Mouse (Mus musculus): ENCODE results near the gene Mtor. TPM values are rescaled to one million over a fixed set of nuclear protein-coding genes. Genes with fewer than 3 reads are reported as not detected.

The Mtor gene
- polyA plus RNA-seq, 1 experiment from 2014 or later: 23.8 TPM

GRCm38 (mm10) chr4:148593996-148594395 lies 145.6 kb downstream of the Mtor start:
- no peak for ATAC-seq (replicated peaks)
- Histone ChIP-seq H3K9me3 (no peaks in the 10 kb centered on the region), H3K4me2 (no peak overlapping the region), H3K27me3 (replicated peaks) (no peaks in the 10 kb centered on the region), H3K36me3 (replicated peaks) (peaks cover 25% of the 10 kb centered on the region), H3K27ac (no peak overlapping the region), H3K9ac (no peak overlapping the region), H3K4me1 (peaks cover 18% of the 10 kb centered on the region), H3K4me3 (no peak overlapping the region)
- WGBS: 97% methylated on average over 11 of the region's 11 CpGs

DNA sequence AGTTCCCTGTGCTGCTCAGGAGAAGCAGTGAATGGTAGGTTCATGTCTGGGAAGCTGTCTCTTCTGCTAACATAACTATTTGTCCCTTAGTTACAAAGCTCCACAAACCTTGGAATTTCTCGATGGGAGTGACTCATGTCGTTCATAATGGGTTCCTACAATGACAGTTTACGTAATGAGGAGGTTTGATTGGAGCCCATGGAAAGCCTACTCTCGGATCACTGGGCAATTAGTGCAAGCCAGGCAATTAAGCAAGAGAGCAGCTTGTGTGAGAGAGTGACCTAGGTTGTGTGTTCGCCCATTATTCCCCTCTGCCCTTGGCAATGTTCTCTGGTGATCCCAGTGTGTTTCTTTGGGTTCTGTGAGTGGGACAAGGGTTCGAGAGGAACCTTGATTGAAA lies 147.5 kb downstream of the Mtor start:
- no peak for ATAC-seq (replicated peaks)
- no peak overlapping the region for H3K4me2 ChIP-seq
- H3K27ac ChIP-seq: no peak overlapping the region
- no peaks in the 10 kb centered on the region for H3K27me3 ChIP-seq (replicated peaks)
- H3K9ac ChIP-seq: no peak overlapping the region
- 86% methylated on average over 6 of the region's 6 CpGs for WGBS
- H3K9me3 ChIP-seq: no peaks in the 10 kb centered on the region
- H3K4me1 ChIP-seq: peaks cover 14% of the 10 kb centered on the region
- H3K36me3 ChIP-seq (replicated peaks): peaks cover 25% of the 10 kb centered on the region
- H3K4me3 ChIP-seq: no peak overlapping the region

GRCm38 (mm10) chr4:148596731-148597130 lies 148.3 kb downstream of the Mtor start:
- no peaks in the 10 kb centered on the region for H3K9me3 ChIP-seq
- peaks cover 25% of the 10 kb centered on the region for H3K36me3 ChIP-seq (replicated peaks)
- H3K27ac ChIP-seq: no peak overlapping the region
- H3K4me1 ChIP-seq: peaks cover 14% of the 10 kb centered on the region
- no peak for ATAC-seq (replicated peaks)
- H3K27me3 ChIP-seq (replicated peaks): no peaks in the 10 kb centered on the region
- 97% methylated on average over 3 of the region's 3 CpGs for WGBS
- no peak overlapping the region for H3K4me3 ChIP-seq
- H3K4me2 ChIP-seq: no peak overlapping the region
- H3K9ac ChIP-seq: no peak overlapping the region

- peaks cover 25% of the 10 kb centered on the region for H3K36me3 ChIP-seq (replicated peaks)
- 95% methylated on average over 12 of the region's 12 CpGs for WGBS
- no peaks in the 10 kb centered on the region for H3K4me1 ChIP-seq
These were observed 150.4 kb downstream of the Mtor start for GRCm38 (mm10) chr4:148598826-148599225.

DNA sequence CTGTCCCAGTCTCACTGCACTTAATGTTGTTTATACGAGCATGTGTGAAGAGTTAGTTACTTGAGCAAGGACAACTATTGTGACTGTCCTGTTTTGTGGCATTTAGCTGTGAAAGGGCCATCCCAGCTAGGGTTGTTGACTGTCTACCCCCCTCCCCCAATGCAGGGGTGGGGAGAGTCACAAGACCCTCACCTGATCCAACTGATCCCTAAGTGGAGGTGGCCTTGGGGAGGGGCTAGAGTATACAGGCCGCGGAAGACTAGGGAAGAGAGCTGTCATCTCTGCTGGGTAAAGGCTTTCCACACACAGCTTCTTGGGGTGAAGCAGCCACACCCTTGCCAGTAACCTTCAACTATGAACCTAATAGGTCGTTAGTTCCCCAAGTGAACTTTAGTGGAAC lies 151.9 kb downstream of the Mtor start:
- Histone ChIP-seq H3K4me3 (no peak overlapping the region), H3K27ac (no peak overlapping the region), H3K4me2 (no peak overlapping the region), H3K27me3 (replicated peaks) (no peaks in the 10 kb centered on the region), H3K9me3 (no peaks in the 10 kb centered on the region), H3K36me3 (replicated peaks) (peaks cover 10% of the 10 kb centered on the region), H3K9ac (no peak overlapping the region), H3K4me1 (no peaks in the 10 kb centered on the region)
- 91% methylated on average over 4 of the region's 4 CpGs for WGBS
- no peak for ATAC-seq (replicated peaks)

More at GRCm38 (mm10) chr4:148598826-148599225, 150.4 kb downstream of the Mtor start:
- Histone ChIP-seq H3K4me3 (no peak overlapping the region), H3K4me2 (no peak overlapping the region), H3K9me3 (no peaks in the 10 kb centered on the region), H3K27me3 (replicated peaks) (no peaks in the 10 kb centered on the region), H3K9ac (no peak overlapping the region), H3K27ac (no peak overlapping the region)
- no peak for ATAC-seq (replicated peaks)

DNA sequence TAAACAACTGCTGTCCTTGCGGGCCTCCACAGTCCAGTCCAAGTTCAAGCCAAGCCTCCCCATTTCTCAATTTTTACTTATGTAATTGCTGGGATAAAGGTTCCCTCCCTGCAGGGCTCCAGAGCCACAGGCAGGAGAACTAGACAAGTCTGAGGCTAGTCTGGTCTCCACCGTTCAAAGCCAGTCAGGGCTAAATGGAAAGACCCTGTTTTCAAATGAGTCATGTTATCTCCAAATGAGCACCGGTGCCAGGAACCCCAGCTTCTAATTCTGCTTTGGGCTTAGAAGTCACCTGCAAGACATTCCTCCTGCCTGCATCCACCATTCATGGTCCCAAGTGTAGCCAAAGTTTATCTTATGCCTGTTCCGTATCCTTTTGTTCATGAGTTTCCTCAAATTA lies 153.5 kb downstream of the Mtor start:
- Histone ChIP-seq H3K9me3 (no peaks in the 10 kb centered on the region), H3K4me3 (no peak overlapping the region), H3K9ac (no peak overlapping the region), H3K4me2 (no peak overlapping the region), H3K4me1 (no peaks in the 10 kb centered on the region), H3K36me3 (replicated peaks) (peaks cover 3% of the 10 kb centered on the region; the same call in 1 of the 2 replicates), H3K27me3 (replicated peaks) (no peaks in the 10 kb centered on the region), H3K27ac (no peak overlapping the region)
- ATAC-seq (replicated peaks): no peak
- WGBS: 89% methylated on average over 4 of the region's 4 CpGs

GRCm38 (mm10) chr4:148602357-148603120 lies 154.1 kb downstream of the Mtor start, which contains the start of gene Masp2:
Masp2 (plus strand) TSS chr4:148602554.
- ATAC-seq (replicated peaks): no peak
- H3K4me3 ChIP-seq: no peak within 1 kb of the TSS
- H3K4me2 ChIP-seq: no peak within 1 kb of the TSS
- WGBS: 94% methylated on average over 14 of the region's 14 CpGs
- H3K27ac ChIP-seq: no peak within 1 kb of the TSS
- H3K9ac ChIP-seq: no peak within 1 kb of the TSS
- no peaks in the 10 kb centered on the region for H3K27me3 ChIP-seq (replicated peaks)
- 0 out of 2 replicates have a peak, but pooled peaks cover 3% of the 10 kb centered on the region for H3K36me3 ChIP-seq (replicated peaks)
- H3K9me3 ChIP-seq: no peaks in the 10 kb centered on the region
- no peaks in the 10 kb centered on the region for H3K4me1 ChIP-seq

GRCm38 (mm10) chr4:148603376-148604139 lies 155.1 kb downstream of the Mtor start:
- Histone ChIP-seq H3K36me3 (replicated peaks) (0 out of 2 replicates have a peak, but pooled peaks cover 3% of the 10 kb centered on the region), H3K9me3 (no peaks in the 10 kb centered on the region), H3K9ac (no peak overlapping the region), H3K4me3 (no peak overlapping the region), H3K27me3 (replicated peaks) (no peaks in the 10 kb centered on the region), H3K4me2 (no peak overlapping the region), H3K27ac (no peak overlapping the region), H3K4me1 (no peaks in the 10 kb centered on the region)
- ATAC-seq (replicated peaks): no peak
- 75% methylated on average over 10 of the region's 10 CpGs for WGBS

GRCm38 (mm10) chr4:148604141-148604540 lies 155.7 kb downstream of the Mtor start:
- Histone ChIP-seq H3K4me2 (no peak overlapping the region), H3K27ac (no peak overlapping the region), H3K9ac (no peak overlapping the region), H3K9me3 (no peaks in the 10 kb centered on the region), H3K36me3 (replicated peaks) (no peaks in the 10 kb centered on the region), H3K4me1 (no peaks in the 10 kb centered on the region), H3K4me3 (no peak overlapping the region), H3K27me3 (replicated peaks) (no peaks in the 10 kb centered on the region)
- ATAC-seq (replicated peaks): no peak
- WGBS: 82% methylated on average over 7 of the region's 7 CpGs

- no peaks in the 10 kb centered on the region for H3K9me3 ChIP-seq
- no peak overlapping the region for H3K27ac ChIP-seq
- ATAC-seq (replicated peaks): no peak; the same call in 1 of the 2 replicates
- H3K4me2 ChIP-seq: no peak overlapping the region
- H3K4me1 ChIP-seq: no peaks in the 10 kb centered on the region
- H3K9ac ChIP-seq: no peak overlapping the region
- no peaks in the 10 kb centered on the region for H3K36me3 ChIP-seq (replicated peaks)
- no peak overlapping the region for H3K4me3 ChIP-seq
- WGBS: 92% methylated on average over 3 of the region's 3 CpGs
- H3K27me3 ChIP-seq (replicated peaks): no peaks in the 10 kb centered on the region
These were observed 156.2 kb downstream of the Mtor start for GRCm38 (mm10) chr4:148604541-148605165.

Data from midbrain, embryonic 15.5 days (tissue).